Mouse (Mus musculus): ENCODE results near the gene Tmem38b. TPM values are rescaled to one million over a fixed set of nuclear protein-coding genes. Genes with fewer than 3 reads are reported as not detected.

Gene Tmem38b
- total RNA-seq, 2 experiments from 2014 or later: 10.5 to 11.7 TPM

- no peak for DNase-seq (ENCODE audit: low spot score in 2 of 2)
- intact Hi-C loops (cut with DNase I): no loop called here
Measured at GRCm38 (mm10) chr4:53826641-53827248, 900 bp downstream of the Tmem38b start.

GRCm38 (mm10) chr4:53827869-53828268 is 2.0 kb downstream of the Tmem38b start:
- no peak for DNase-seq (ENCODE audit: low spot score in 2 of 2)
- intact Hi-C loops (cut with DNase I): no loop called here

- intact Hi-C loops (cut with DNase I): no loop called here
- no peak for DNase-seq (ENCODE audit: low spot score in 2 of 2)
Measured at GRCm38 (mm10) chr4:53828914-53829313, 3.1 kb downstream of the Tmem38b start.

GRCm38 (mm10) chr4:53830016-53830415 is 4.2 kb downstream of the Tmem38b start:
- peak in 1 of 2 experiments; percentile 12 for DNase-seq (ENCODE audit: low spot score in 2 of 2)
- intact Hi-C loops (cut with DNase I): no loop called here

GRCm38 (mm10) chr4:53830579-53830978 is 4.7 kb downstream of the Tmem38b start:
- intact Hi-C loops (cut with DNase I): no loop called here
- DNase-seq (ENCODE audit: low spot score in 2 of 2): no peak

GRCm38 (mm10) chr4:53832321-53832720 is 6.5 kb downstream of the Tmem38b start:
- DNase-seq (ENCODE audit: low spot score in 2 of 2): no peak
- intact Hi-C loops (cut with DNase I): no loop called here

- no peak for DNase-seq (ENCODE audit: low spot score in 2 of 2)
- intact Hi-C loops (cut with DNase I): no loop called here
Measured at GRCm38 (mm10) chr4:53836978-53837377, 11.1 kb downstream of the Tmem38b start.

- intact Hi-C loops (cut with DNase I): no loop called here
- DNase-seq (ENCODE audit: low spot score in 2 of 2): no peak
Measured at GRCm38 (mm10) chr4:53840158-53840870, 14.5 kb downstream of the Tmem38b start.

- DNase-seq (ENCODE audit: low spot score in 2 of 2): peak; percentile 32 to 44
- intact Hi-C loops (cut with DNase I): no loop called here
Measured at GRCm38 (mm10) chr4:53843553-53843952, 17.7 kb downstream of the Tmem38b start.

- intact Hi-C loops (cut with DNase I): loop anchor here (2.0 kb wide), 1 partner anchor 104 kb away; no protein-coding TSS in a partner anchor
- no peak for DNase-seq (ENCODE audit: low spot score in 2 of 2)
Measured at GRCm38 (mm10) chr4:53844835-53845619, 19.2 kb downstream of the Tmem38b start.

GRCm38 (mm10) chr4:53845656-53846055 is 19.8 kb downstream of the Tmem38b start:
- intact Hi-C loops (cut with DNase I): loop anchor here (2.0 kb wide), 1 partner anchor 105 kb away; no protein-coding TSS in a partner anchor
- DNase-seq (ENCODE audit: low spot score in 2 of 2): no peak

GRCm38 (mm10) chr4:53846326-53846725 is 20.5 kb downstream of the Tmem38b start:
- no peak for DNase-seq (ENCODE audit: low spot score in 2 of 2)
- intact Hi-C loops (cut with DNase I): no loop called here

GRCm38 (mm10) chr4:53847541-53847940 is 21.7 kb downstream of the Tmem38b start:
- intact Hi-C loops (cut with DNase I): no loop called here
- DNase-seq (ENCODE audit: low spot score in 2 of 2): no peak

GRCm38 (mm10) chr4:53848308-53848707 is 22.5 kb downstream of the Tmem38b start:
- no peak for DNase-seq (ENCODE audit: low spot score in 2 of 2)
- intact Hi-C loops (cut with DNase I): no loop called here

GRCm38 (mm10) chr4:53848816-53849215 is 23.0 kb downstream of the Tmem38b start:
- no peak for DNase-seq (ENCODE audit: low spot score in 2 of 2)
- intact Hi-C loops (cut with DNase I): no loop called here

GRCm38 (mm10) chr4:53849804-53850203 is 24.0 kb downstream of the Tmem38b start:
- no peak for DNase-seq (ENCODE audit: low spot score in 2 of 2)
- intact Hi-C loops (cut with DNase I): no loop called here

- no peak for DNase-seq (ENCODE audit: low spot score in 2 of 2)
- intact Hi-C loops (cut with DNase I): no loop called here
Measured at GRCm38 (mm10) chr4:53853333-53853732, 27.5 kb downstream of the Tmem38b start.

- DNase-seq (ENCODE audit: low spot score in 2 of 2): no peak
- intact Hi-C loops (cut with DNase I): no loop called here
Measured at GRCm38 (mm10) chr4:53859944-53860343, 34.1 kb downstream of the Tmem38b start.

- intact Hi-C loops (cut with DNase I): no loop called here
- DNase-seq (ENCODE audit: low spot score in 2 of 2): no peak
Measured at GRCm38 (mm10) chr4:53862101-53862500, 36.3 kb downstream of the Tmem38b start.

- intact Hi-C loops (cut with DNase I): no loop called here
- no peak for DNase-seq (ENCODE audit: low spot score in 2 of 2)
Measured at GRCm38 (mm10) chr4:53864098-53864820, 38.4 kb downstream of the Tmem38b start.

Measured in left cerebral cortex, postnatal 36 days (tissue).